Mouse (Mus musculus) lung, adult 2 months (tissue): ENCODE results near the gene Camkk1.

Experiments
- CTCF ChIP-seq: fragments of 200-500 bp; IDR thresholded peaks from 2 replicates; pipeline ENCODE4 v1.5.1; 2011; ENCODE audit warnings: mild to moderate bottlenecking, low read length, control low read depth; ENCODE audit not compliant: insufficient read depth
- POLR2A ChIP-seq: fragments of 200-500 bp; IDR thresholded peaks from 2 replicates; pipeline ENCODE4 v1.6.1; 2011; ENCODE audit warnings: low read depth, mild to moderate bottlenecking, control low read depth, low read length, borderline replicate concordance; ENCODE audit errors: extremely low read depth

GRCm38 (mm10) chr11:73044789-73045188, 26.0 kb downstream of the Camkk1 start:
- TF ChIP-seq POLR2A (no peak), CTCF (no peak)
